Mouse (Mus musculus): ENCODE data around the gene Pcgf6. TPM values are rescaled to one million over a fixed set of nuclear protein-coding genes. Genes with fewer than 3 reads are reported as not detected.
"Not testable (repeated sequence)": the region's sequence is repeated elsewhere in the genome, so short reads cannot be mapped to it uniquely, and the experiment has no call there.

The Pcgf6 gene
- total and polyA plus RNA-seq, 3 experiments = 9.9 to 11.4 (median 10.0) TPM

DNA sequence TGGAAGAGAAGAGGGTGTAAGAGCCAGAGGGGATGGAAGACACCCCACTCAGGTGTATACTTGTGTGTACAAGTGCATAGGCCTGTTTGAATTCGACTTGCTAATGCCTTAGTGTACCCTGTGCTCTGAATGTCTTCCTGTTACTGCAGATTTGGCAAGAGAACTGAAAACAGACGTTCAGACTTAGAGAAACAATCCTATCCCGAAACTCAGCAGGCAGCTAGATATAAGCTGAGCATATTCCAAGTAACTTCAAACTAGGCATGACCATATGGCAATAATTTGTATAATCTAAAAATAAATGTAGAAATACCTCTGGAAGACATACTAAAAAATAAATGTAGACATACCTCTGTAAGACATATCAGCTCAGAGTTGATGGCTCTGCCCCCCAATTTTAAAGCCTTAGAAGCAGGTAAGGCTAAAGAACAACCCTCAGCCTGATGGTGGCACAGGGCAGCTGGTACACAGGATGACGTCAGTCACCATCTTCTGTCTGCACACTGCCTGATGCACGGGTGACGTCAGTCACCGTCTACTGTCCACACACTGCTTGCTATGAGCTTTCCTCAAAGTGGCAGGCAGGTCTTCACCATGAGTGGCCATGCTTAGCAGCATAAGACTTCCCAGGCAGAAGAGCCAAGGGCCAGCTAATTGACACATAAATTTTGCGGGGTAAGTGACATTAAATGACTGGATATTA is 52.4 kb downstream of the Pcgf6 start:
- no peak for DNase-seq

GRCm38 (mm10) chr19:46996095-46996494 is 54.6 kb downstream of the Pcgf6 start:
- DNase-seq = no peak

DNA sequence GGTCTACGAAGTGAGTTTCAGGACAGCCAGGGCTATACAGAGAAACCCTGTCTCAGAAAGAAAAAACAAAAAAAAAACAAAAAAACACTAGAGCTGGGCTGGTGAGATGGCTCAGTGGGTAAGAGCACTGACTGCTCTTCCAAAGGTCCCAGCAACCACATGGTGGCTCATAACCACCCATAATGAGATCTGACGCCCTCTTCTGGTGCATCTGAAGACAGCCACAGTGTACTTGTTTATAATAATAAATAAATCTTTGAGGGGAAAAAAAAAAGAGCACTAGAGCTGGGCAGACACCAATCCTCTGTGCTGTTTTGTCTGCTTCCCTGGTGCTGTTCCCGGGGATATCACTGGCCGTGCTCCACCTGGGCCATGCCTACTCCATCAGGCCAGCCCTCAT is 58.4 kb downstream of the Pcgf6 start:
- DNase-seq = not testable (repeated sequence)

DNA sequence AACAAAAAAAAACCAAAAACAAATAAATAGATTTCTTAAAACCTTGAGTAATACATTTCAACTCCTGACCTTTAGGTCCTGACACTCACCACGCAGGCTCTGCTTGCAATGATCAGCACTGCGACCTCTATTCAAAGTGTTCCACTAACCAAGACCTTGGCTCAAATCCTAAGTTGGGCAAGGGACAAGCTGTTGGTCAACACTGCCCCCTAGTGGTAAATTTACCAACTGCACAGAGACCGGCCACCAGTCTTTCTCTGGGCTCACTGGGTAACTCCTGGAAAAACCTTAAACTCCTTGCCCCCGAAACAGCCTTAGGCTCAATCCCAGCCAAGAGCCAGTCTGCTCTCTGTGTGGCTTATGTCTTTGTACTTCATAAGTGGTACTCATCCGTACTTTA is 59.6 kb downstream of the Pcgf6 start:
- peak; percentile 87 for DNase-seq

DNA sequence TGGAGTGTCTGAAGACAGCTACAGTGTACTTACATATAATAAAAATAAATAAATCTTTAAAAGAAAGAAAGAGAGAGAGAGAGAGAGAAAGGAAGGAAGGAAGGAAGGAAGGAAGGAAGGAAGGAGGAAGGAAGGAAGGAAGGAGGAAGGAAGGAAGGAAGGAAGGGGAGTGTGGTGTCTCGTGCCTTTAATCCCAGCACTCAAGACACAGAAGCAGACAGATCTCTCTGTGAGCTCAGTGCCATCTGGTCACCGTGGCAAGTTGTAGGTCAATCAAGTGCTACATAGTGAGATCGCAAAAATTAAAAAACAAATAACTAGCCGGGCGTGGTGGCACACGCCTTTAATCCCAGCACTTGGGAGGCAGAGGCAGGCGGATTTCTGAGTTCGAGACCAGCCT is 60.1 kb downstream of the Pcgf6 start:
- not testable (repeated sequence) for DNase-seq

- DNase-seq = no peak
Observed at GRCm38 (mm10) chr19:46990153-46990518, 60.6 kb downstream of the Pcgf6 start.

DNA sequence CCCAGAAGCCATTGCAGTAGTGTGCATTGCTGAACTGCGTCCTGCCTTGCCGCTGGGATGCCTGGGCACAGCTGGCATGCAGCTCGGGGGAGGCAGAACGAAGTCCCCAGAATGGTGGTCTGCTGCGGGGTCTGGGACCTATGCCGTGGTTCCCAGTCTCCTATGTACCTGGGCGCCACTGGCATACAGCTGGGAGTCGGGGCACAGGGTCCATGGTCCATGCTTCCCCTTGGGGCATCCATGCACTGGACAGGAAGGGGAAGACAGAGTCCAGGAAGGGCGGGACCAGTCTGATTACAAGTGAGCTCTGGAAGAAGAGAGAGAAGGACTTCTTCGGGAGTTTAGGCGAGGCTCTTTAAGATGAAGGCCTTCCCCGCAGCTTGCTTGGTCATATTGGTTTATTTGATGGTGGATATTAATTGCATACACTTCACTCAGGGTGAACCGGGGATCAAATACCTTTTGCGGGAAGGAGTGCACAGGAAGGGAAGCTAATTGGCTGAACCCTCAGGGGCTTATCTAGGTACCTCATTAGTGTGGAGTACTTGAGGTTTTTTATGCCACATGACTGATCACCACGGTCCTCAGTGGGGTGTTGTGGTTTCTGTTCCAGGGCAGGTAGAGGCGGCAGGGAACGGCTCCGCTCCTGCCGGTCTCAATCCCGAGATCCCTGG is 61.1 kb downstream of the Pcgf6 start:
- no peak for DNase-seq

DNA sequence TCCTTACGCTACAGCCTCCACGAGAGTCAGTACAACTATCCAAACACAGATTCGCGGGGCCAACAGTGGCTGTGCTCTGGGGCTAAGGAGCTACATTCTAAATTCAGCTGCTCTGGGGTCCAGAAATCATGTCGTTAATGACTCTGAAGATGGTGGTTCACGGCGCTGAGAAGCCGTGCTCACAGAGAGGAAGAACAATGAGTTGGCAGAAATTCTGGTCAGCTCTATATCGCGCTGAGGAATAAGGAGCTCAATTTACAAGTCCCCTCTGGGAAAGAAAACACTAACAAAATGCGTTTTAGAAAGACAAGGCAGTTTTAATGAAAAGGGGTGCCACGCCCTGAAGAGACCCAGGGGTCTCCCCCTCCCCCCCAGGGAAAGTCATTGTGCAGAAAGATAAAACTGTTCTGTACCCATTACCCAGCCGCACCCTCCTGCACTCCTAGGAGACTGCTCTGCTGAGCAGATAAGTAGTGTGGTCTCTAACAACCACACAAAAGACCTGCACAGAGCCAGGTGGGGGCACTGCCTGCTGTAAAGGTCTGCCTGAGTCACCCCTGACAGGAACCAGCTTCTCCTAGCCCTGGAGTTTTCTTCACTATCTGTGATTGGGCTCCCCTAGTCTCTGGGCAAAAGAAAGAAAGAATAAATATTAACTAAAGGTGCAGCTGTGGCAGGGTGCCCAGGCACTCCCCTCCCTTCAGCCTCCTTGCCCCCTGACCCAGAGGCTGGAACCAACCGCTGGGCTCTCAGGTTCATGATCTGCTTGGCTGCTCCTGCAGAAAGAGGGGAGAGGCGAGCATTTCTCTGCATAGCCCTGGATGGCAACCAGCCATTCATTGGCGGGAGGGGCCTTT is 62.2 kb downstream of the Pcgf6 start:
- no peak for DNase-seq

DNA sequence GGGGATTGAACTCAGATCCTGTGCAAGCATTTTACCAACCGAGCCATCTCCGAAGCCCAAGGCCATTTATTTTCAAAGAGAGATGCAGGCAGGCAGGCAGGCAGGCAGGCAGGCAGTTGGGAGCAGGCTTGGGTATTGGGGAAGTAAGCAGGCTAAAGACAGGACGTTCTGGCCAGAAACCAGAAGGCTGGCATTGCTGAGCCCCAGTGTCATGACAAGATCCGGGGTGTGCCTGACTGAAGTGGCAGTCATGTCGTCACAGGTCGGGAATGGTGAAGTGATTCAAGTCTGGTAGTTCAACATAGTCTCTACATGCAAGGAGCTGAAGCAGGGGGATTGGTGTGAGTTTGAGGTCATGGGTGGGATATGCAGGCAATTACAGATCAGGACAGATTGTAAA is 63.1 kb downstream of the Pcgf6 start:
- no peak for DNase-seq

DNA sequence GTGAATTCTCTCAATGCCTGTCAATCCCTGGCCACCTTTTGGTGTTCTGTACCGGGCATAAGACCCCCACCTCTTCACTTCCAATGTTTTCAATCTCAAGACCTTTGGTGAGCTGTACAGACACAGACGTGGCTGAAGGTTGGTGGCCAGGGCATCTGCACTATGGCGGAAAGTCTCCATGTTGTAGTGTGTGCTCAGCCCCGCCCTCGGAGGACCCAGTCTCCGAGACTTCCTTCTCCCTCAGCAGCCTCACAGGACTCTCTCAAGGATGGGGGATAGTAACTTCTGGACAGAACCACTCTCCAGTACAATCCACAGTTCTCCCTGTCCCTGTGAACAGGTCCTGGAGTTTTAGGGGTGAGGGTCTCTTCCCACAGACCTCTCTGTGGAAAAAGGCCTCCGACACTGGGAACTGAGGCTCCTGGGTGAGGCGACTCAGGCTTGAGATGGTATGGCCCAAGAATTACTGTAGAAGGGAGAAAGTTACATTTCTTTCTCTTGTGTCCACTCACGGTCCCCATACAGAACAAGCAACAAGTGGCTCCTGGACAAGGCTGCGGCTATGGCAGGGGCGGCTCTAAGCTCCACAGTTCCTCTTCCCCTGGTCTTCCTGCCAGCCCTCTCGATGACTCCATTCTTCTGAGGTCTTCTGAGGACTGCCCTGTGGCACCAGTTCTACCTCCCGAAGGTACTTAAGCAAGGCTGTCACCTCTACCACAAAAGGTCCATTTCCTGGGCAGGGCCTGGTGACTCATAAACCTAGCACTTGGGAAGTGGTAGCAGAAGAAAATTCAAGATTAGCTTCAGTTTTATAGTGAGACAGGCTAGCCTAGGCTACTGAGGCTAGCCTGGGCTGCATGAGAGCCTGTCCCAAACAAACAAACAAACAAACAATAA is 65.7 kb downstream of the Pcgf6 start:
- DNase-seq = no peak

GRCm38 (mm10) chr19:46983966-46984380 is 66.7 kb downstream of the Pcgf6 start:
- no peak for DNase-seq

Other genes starting within 250 kb of the Pcgf6 start
- gene Ina, start 36.2 kb downstream of the Pcgf6 start, total RNA-seq (2021) = 1 to 10 TPM; 5.5 to 7.7 TPM
- gene Ina, start 36.2 kb downstream of the Pcgf6 start, polyA plus RNA-seq (2012; rRNA removed) = 4.4 and 5.0 TPM in 2 replicates
- 10 to 100 TPM; 61.8 to 66.2 TPM for gene Nt5c2, start 35.8 kb downstream of the Pcgf6 start, total RNA-seq (2021)
- gene Nt5c2, start 35.8 kb downstream of the Pcgf6 start, polyA plus RNA-seq (2012; rRNA removed) = 11.6 and 11.9 TPM in 2 replicates
- 1 to 10 TPM; 3.5 to 3.6 TPM for gene Taf5, start 16.8 kb upstream of the Pcgf6 start, total RNA-seq (2021)
- 1.6 and 1.9 TPM in 2 replicates for gene Taf5, start 16.8 kb upstream of the Pcgf6 start, polyA plus RNA-seq (2012; rRNA removed)
- 100 to 1,000 TPM; 788 to 840 TPM for gene Usmg5, start 39.7 kb upstream of the Pcgf6 start, total RNA-seq (2021)
- 7.8 and 8.7 TPM in 2 replicates for gene Usmg5, start 39.7 kb upstream of the Pcgf6 start, polyA plus RNA-seq (2012; rRNA removed)
- gene Pdcd11, start 39.9 kb upstream of the Pcgf6 start, total RNA-seq (2021) = 10 to 100 TPM; 19.8 to 22.1 TPM
- gene Pdcd11, start 39.9 kb upstream of the Pcgf6 start, polyA plus RNA-seq (2012; rRNA removed) = 5.1 and 6.0 TPM in 2 replicates
- gene Calhm2, start 87.4 kb upstream of the Pcgf6 start, total RNA-seq (2021) = 1 to 10 TPM; 4.0 to 6.0 TPM
- 11.4 and 11.9 TPM in 2 replicates for gene Calhm2, start 87.4 kb upstream of the Pcgf6 start, polyA plus RNA-seq (2012; rRNA removed)
- not detected for gene Calhm1, start 93.3 kb upstream of the Pcgf6 start, total RNA-seq (2021)
- not detected in 2 replicates for gene Calhm1, start 93.3 kb upstream of the Pcgf6 start, polyA plus RNA-seq (2012; rRNA removed)
- not detected for gene Calhm3, start 106.9 kb upstream of the Pcgf6 start, total RNA-seq (2021)
- gene Calhm3, start 106.9 kb upstream of the Pcgf6 start, polyA plus RNA-seq (2012; rRNA removed) = not detected in 2 replicates
- gene Neurl1a, start 127.9 kb upstream of the Pcgf6 start, total RNA-seq (2021) = 10 to 100 TPM; 12.1 to 24.2 TPM
- gene Neurl1a, start 127.9 kb upstream of the Pcgf6 start, polyA plus RNA-seq (2012; rRNA removed) = 21.5 and 28.3 TPM in 2 replicates

Measured in adrenal gland, adult 2 months (tissue).